Mouse (Mus musculus) kidney, adult 11 months (tissue): ENCODE data around the gene Krt25.

Source experiments
- DNase-seq: peaks from one replicate; pipeline ENCODE4 v3.0.0; 2022

Gene Krt25

DNA sequence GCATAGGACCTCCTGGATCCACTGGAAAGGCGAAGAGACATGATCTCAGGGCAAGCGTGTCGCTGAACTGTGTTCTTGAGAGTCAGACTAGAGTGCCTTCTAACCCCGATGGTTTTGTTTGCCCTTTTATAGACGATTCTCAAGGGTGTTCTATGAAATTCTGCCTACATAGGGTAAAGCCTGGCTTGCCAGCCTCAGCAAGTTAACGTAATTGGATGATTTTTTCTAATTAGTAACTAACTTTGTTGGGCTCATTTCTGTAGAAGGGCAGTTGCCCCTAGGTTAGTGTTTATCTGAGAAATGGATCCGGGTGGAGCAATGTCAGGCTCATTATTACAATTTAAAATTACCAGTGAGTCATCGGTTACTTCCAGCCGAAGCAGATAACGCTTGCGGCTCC lies at the start of gene Krt25:
Gene Krt25, minus strand, starts transcription at position 101 of the 400 bp plus-strand sequence.
- no peak for DNase-seq

- DNase-seq = no peak
These were observed 47.2 kb upstream of the Krt25 start for GRCm38 (mm10) chr11:99369853-99370451.

- DNase-seq = no peak
These were observed 46.5 kb upstream of the Krt25 start for GRCm38 (mm10) chr11:99369229-99369628.

DNA sequence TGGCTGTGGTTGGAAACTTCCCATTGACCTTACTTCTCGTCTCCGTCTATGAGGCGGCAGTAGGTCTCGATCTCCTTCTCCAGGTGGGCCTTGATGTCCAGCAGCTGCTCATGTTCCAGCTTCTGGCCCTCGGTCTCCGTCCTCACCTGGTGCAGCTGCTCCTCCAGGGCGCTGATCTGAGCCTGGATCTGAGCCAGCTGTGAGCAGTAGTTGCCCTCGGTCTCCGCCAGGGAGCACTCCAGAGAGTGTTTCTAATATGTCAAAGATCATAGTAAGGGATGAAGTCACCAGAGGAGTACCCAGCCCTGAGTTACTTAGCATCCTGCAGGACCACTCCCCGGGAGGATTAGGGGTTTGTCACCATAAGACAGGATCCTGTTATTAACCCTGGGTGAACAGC lies 44.0 kb upstream of the Krt25 start:
- DNase-seq = peak; percentile 11

DNA sequence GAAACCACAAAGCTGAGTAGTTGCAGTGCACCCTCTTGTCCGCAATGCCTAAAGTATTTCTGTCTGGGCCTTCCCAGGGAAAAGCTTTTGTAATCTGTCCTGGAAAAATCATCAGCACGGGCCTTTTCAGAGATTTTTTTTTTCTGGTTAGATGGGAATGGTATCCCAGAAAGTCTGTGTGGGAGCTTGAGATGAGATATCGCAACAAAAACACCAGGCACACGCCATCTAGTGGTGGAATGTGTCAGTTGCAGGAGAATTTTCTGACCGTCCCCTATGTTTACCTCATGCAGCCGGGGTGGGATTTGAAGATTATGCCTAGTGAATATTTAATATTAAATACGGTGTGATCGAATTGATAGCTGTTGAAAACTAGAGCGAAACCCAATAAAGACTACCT lies 41.7 kb upstream of the Krt25 start:
- no peak for DNase-seq

DNA sequence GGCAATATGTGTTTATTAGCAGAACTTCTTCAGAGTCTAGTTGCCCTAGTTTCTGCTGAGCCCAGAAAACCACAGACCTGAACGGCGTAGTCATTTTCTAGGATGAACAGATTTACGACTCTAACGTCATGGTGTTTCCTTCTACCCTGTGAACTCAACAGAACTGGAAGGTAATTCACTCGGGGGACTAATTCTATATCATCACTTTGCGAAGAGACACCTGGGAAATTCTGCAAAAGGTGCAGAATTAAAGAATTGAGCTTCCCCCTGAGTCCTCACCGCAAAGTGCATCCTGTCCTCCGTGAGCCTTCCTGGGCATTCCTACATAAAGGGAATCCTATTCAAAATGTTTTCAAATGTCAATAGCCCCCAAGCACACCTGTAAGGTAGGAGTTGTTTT lies 38.7 kb upstream of the Krt25 start:
- DNase-seq = no peak

DNA sequence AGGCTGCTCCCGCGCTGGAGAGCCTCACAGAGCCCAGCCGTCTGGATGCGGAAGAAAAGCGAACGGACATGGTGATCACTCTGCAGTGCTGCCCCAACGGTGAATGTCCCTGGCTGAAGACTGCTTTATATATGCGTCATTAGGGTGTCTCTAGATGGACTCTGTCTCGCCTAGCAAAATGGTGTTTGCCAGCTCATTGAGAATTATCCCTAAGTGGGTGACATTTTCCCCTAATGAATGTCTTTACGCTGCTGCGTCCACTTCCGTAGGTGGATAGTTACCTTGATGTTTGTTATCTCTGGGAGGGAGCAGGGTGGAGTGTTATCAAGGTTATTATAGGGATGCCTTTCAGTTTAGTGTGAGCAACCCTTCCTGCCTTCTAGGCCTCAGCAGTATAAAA lies 28.3 kb upstream of the Krt25 start, which contains the start of gene Krt27:
Gene Krt27, minus strand, starts transcription at position 101 of the 400 bp plus-strand sequence.
- DNase-seq = no peak

GRCm38 (mm10) chr11:99339299-99339847 lies 16.6 kb upstream of the Krt25 start:
- DNase-seq = no peak

GRCm38 (mm10) chr11:99337866-99338265 lies 15.1 kb upstream of the Krt25 start, which contains the start of gene Krt26:
TSS of gene Krt26 (minus strand) at chr11:99337966.
- DNase-seq = no peak

GRCm38 (mm10) chr11:99333426-99333825 lies 10.7 kb upstream of the Krt25 start:
- DNase-seq = no peak

DNA sequence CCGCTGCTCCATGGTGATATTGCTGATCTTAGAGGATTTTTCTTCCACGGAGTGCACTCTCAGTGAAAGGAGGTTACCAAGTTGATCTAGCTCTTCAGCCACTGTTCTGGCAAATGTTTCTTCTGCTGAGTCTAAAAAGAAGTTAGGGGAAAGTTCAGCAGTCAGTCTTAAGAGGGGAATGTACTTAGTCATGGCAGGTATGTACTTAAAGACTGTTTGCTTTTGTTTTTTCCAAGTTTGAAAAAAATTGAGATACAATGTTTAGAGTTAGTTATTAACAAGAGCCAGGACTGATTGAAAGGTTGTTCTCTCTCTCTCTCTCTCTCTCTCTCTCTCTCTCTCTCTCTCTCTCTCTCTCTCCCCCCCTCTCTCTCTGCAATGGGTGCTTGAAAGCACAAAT lies 6.9 kb upstream of the Krt25 start:
- no peak for DNase-seq

GRCm38 (mm10) chr11:99321094-99321493 lies 1.7 kb downstream of the Krt25 start:
- DNase-seq = no peak

DNA sequence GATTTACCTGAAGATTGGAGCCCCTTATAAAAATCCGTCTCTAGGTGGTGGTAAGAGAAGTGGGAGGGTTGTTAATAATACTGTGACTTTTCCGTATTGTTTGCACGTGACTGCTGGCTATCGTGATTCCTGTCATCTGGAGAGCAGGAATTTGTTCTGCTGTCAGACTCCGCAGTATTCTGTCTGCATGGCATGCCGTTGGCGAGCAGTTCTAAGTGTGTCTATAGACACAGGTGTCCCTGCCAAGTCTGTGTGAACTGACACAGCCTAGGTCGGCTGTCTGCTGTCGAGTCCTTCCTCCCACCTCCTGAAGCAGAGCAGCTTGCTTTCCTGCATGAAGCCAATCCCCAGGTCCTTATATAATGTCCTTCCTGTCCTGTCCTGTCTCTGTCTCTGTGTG lies 3.6 kb downstream of the Krt25 start:
- DNase-seq = no peak

- DNase-seq = no peak
These were observed 6.2 kb downstream of the Krt25 start for GRCm38 (mm10) chr11:99316543-99316942.

- no peak for DNase-seq
These were observed 8.2 kb downstream of the Krt25 start for GRCm38 (mm10) chr11:99314594-99314993.

GRCm38 (mm10) chr11:99310882-99311281 lies 11.9 kb downstream of the Krt25 start:
- no peak for DNase-seq

DNA sequence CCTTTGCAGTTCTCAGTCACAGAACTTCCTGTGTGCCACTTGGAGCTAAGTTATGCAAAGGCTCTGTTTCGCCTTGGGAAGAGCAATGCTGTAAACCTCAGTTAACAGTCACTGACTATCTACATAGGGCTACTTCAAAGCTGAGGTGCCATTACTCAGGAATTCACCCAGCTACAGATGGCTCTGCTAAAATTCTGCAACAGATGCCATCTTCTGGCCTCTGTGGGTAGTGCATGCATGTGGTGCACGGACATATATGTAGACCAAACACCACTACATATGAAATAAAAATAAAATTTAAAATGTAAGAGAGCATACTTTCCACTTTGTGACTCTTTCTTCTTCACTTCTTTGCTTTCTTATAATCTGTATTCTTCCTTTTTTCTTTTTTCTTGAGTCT lies 15.2 kb downstream of the Krt25 start:
- peak; percentile 30 for DNase-seq

DNA sequence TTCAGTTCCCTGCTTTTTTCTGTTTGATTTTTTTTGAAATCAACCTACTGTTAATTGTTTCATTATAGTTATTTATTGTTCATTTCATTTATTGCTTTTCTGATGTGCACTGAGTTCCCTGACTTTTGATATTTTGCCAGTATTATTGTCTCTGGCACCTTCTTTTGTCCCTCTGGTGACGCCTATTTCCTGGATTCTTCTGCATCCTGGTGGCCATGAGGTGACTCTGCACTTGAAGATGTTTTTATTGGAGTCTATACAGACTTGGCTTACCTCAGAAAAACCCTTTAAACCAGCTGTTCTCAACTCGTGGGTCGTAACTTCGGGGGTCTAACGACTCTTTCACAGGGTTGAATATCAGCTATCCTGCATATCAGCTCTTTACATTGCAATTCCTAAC lies 27.7 kb downstream of the Krt25 start:
- no peak for DNase-seq

DNA sequence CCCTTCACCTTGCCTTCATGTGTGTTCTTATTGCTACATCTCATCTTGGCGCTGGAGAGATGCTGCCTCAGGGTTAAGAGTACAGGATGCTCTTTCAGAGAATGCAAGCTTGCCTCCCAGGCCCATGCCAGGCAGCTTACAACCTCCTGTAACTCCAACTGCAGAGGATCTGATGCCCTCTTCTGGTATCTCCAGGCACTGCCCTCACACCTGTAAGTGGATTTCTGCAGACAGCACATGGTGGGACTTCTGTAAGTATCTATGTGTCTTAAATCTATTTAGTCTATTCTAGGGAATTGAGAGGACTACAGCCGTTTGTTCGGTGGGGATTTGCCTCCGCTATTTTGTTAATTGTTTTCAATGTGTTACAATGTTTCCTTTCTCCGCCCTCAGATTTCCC lies 29.9 kb downstream of the Krt25 start:
- DNase-seq = peak; percentile 7

DNA sequence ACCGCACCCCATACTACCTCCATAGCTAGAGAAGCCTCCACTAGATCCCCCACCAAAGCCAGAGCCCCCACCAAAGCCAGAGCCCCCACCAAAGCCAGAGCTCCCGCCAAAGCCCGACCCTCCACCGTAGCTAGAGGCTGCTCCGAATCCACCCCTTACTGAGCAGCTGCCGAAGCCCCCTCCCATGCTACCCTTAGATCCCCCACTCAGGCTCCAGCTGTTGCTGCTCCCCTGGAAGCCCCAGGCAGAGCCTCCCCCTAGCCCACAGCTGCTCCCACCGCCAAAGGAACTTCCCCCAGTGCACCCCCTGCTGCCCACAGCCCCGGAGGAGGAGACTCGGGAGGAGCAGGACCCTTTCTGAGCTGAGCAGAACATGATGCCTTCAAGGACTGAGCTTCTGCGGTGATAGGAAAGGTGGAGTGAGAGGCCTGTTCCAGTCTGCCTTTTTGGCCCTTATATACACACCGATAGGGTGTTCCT lies 37.9 kb downstream of the Krt25 start, which contains the start of gene Krt24:
Gene Krt24, minus strand, starts transcription at position 430 of the 480 bp plus-strand sequence.
- DNase-seq = no peak

GRCm38 (mm10) chr11:99284011-99284410 lies 38.7 kb downstream of the Krt25 start:
- DNase-seq = no peak

GRCm38 (mm10) chr11:99283334-99283733 lies 39.4 kb downstream of the Krt25 start:
- DNase-seq = no peak

DNA sequence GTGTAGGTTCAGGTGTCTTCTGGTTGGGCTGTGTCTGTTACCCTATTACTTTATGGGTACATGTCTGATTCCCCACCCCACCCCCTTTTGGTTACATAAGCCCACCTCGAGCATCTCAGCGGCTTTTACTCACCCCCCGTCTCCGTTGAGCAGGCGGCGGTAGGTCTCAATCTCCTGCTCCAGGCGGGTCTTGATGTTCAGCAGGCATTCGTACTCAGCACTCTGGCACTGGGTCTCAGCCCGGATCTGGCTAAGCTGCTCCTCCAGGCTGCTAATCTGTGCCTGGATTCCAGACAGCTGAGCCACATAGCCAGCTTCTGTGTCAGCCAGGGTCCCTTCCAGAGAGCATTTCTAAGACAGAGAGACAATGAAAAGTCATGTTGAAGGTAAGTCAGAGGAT lies 41.6 kb downstream of the Krt25 start:
- DNase-seq = no peak

GRCm38 (mm10) chr11:99279986-99280385 lies 42.8 kb downstream of the Krt25 start:
- no peak for DNase-seq

GRCm38 (mm10) chr11:99276786-99277185 lies 46.0 kb downstream of the Krt25 start:
- DNase-seq = no peak
